Mouse (Mus musculus) midbrain, embryonic 14.5 days (tissue): ENCODE results near the gene Rnf123. TPM values are rescaled to one million over a fixed set of nuclear protein-coding genes. Genes with fewer than 3 reads are reported as not detected.
A peak's percentile ranks its signal among the peaks of the same experiment; 100 is the strongest.

Experiments
- ATAC-seq: fragments of 200-750 bp; cut with Nextera tagmentation; 2 replicates; pipeline ENCODE4 v1.8.0; 2017; ENCODE audit warnings: moderate number of reproducible peaks, moderate library complexity; ENCODE audit not compliant: low FRiP score, low TSS enrichment
- DNase-seq: peaks from one replicate; pipeline ENCODE4 v3.0.0-alpha.2; 2015
- H3K27ac ChIP-seq: fragments of 300-500 bp; sonication (generic); replicated peaks from 2 replicates; pipeline ENCODE4 v1.5.1; 2014; ENCODE audit warnings: mild to moderate bottlenecking, low read depth, low read length, moderate library complexity
- H3K27me3 ChIP-seq: fragments of 300-500 bp; sonication (generic); 2 replicates; pipeline ENCODE4 v1.6.1; 2014; ENCODE audit warnings: low read length, control low read depth, mixed read lengths; ENCODE audit not compliant: control insufficient read depth, insufficient read depth
- H3K36me3 ChIP-seq: fragments of 300-500 bp; sonication (generic); 2 replicates; pipeline ENCODE4 v1.6.1; 2014; ENCODE audit warnings: low read length, control low read depth; ENCODE audit not compliant: control insufficient read depth, insufficient read depth
- H3K4me1 ChIP-seq: fragments of 300-500 bp; sonication (generic); 2 replicates; pipeline ENCODE4 v1.6.1; 2014; ENCODE audit warnings: mild to moderate bottlenecking, antibody characterized with exemption, low read length, control low read depth; ENCODE audit not compliant: control insufficient read depth, insufficient read depth
- H3K4me2 ChIP-seq: fragments of 300-500 bp; sonication (generic); 2 replicates; pipeline ENCODE4 v1.6.1; 2014; ENCODE audit warnings: mild to moderate bottlenecking, low read length, moderate library complexity
- H3K4me3 ChIP-seq: fragments of 300-500 bp; sonication (generic); replicated peaks from 2 replicates; pipeline ENCODE4 v1.5.1; 2014; ENCODE audit warnings: low read depth, low read length
- H3K9ac ChIP-seq: fragments of 300-500 bp; sonication (generic); replicated peaks from 2 replicates; pipeline ENCODE4 v1.6.1; 2014; ENCODE audit warnings: mild to moderate bottlenecking, low read length, moderate library complexity
- H3K9me3 ChIP-seq: fragments of 300-500 bp; sonication (generic); 2 replicates; pipeline ENCODE4 v1.6.1; 2016; ENCODE audit warnings: low read length, control low read depth, mixed read lengths; ENCODE audit not compliant: control insufficient read depth
- WGBS: fragments of 180-500 bp; shearing (Covaris S2); extraction: QIAGEN DNeasy Blood & Tissue Kit; methylation state at CpG from one replicate; pipeline ENCODE4 v1.1.7; 2014; 5-methylcytosine and 5-hydroxymethylcytosine counted together
- polyA plus RNA-seq: library from polyadenylated mRNA; unstranded; fragments of >200 nt; fragmentation: Nextera tagmentation; extraction: Ambion mirVana; gene quantifications from 2 replicates; pipeline ENCODE4 v1.2.1, GENCODE M21; 2014

Rnf123 gene
- polyA plus RNA-seq, 1 experiment from 2014 or later = 54.8 TPM

DNA sequence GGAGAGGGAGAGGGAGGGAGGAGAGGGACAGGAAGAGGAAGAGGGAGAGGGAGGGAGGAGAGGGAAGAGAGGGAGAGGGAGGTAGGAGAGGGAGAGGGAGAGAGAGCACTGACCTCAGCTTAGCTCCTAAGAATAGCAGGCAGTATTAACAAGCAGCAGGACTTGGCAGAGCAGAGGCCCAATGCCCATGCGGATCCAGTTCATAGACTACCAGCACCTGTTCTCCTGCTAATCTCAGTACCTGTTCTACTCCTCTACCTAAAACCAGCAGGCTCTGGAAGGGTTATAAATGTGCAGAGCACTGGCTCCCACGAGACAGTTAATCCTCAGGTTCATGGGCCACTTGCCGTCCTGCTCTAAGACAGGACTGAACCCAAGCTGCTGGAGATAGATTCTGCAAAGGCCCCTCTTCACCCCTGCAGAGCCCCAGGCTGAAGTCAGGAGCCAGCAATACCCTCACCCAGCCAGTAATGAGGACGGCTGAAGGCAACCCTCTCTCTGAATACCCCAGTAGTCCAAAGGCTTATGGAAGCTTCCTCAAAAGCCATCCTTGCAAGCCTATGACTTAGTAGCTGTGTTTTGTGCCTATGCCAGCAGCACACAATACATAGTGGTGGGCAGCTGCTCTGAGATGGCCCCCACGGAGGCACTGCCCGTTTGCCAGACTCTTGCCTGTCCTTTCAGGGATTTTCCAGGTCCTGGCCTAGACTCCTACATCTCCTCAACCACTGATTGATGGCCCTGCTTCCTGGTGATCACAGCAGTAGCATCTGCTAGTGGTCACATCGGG, 9.8 kb downstream of the Rnf123 start:
- H3K9ac ChIP-seq = 0 out of 2 replicates have a peak overlapping the region, but pooled peaks have one; percentile 16
- no peak overlapping the region for H3K4me2 ChIP-seq
- peaks cover 34% of the 10 kb centered on the region for H3K36me3 ChIP-seq
- DNase-seq = no peak
- peaks cover 6% of the 10 kb centered on the region for H3K4me1 ChIP-seq
- no peak overlapping the region for H3K27ac ChIP-seq
- H3K9me3 ChIP-seq = no peaks in the 10 kb centered on the region
- 68% methylated on average over 7 of the region's 7 CpGs for WGBS
- no peak overlapping the region for H3K4me3 ChIP-seq
- ATAC-seq = no peak
- H3K27me3 ChIP-seq = no peaks in the 10 kb centered on the region

- no peaks in the 10 kb centered on the region for H3K27me3 ChIP-seq
- no peak for DNase-seq
- peaks cover 34% of the 10 kb centered on the region for H3K36me3 ChIP-seq
- no peak overlapping the region for H3K27ac ChIP-seq
- no peak overlapping the region for H3K4me2 ChIP-seq
- no peak overlapping the region for H3K4me3 ChIP-seq
- 60% methylated on average over 9 of the region's 9 CpGs for WGBS
- no peaks in the 10 kb centered on the region for H3K9me3 ChIP-seq
- H3K4me1 ChIP-seq = no peaks in the 10 kb centered on the region
- no peak overlapping the region for H3K9ac ChIP-seq
- ATAC-seq = no peak
These were observed 10.6 kb downstream of the Rnf123 start for GRCm38 (mm10) chr9:108072481-108072924.

DNA sequence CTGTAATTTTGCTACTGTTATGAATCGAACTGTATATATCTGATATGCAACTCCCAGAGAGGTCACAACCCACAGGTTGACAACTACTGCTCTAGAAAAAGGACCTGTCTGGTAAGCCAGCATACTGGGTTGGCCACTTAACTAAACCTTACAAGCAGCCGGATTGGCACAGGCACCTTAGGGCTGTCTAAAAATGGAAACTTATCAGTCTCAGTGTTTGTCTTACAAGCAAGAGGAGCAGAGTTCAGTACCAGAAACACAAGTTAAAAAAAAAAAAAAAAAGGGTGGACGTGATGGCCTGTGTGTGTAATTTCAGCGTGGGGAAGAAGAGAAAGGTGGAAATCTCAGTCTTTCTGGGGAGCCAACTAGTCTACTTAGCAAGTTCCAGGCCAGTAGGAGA, 11.3 kb downstream of the Rnf123 start:
- no peak overlapping the region for H3K27ac ChIP-seq
- WGBS = 90% methylated on average over 4 of the region's 4 CpGs
- H3K4me2 ChIP-seq = no peak overlapping the region
- H3K36me3 ChIP-seq = peaks cover 33% of the 10 kb centered on the region
- H3K9me3 ChIP-seq = no peaks in the 10 kb centered on the region
- no peak overlapping the region for H3K4me3 ChIP-seq
- H3K9ac ChIP-seq = no peak overlapping the region
- no peak for ATAC-seq
- H3K4me1 ChIP-seq = no peaks in the 10 kb centered on the region
- DNase-seq = no peak
- no peaks in the 10 kb centered on the region for H3K27me3 ChIP-seq

DNA sequence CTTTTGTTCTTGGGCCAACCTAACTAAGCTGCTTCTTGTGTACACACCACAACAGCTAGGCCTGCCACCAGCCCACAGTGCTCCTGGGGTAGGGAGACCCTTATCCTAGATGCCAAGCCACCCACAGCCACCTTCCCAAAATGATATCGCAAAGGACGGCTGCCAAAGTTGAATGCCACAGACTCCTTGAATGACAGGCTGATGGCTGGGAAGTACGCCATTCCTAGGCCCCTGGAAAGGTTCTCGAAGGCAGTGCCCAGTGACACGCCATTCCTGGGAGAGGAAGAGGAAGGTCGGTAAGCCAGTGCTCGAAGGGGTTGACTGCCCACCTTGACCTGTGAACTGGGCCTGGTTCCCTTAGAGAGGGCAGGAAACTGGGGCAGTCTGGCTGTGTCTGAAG, 13.6 kb downstream of the Rnf123 start:
- WGBS = 90% methylated on average over 7 of the region's 7 CpGs
- peaks cover 39% of the 10 kb centered on the region for H3K36me3 ChIP-seq
- H3K9ac ChIP-seq = no peak overlapping the region
- H3K9me3 ChIP-seq = no peaks in the 10 kb centered on the region
- DNase-seq (no peak), ATAC-seq (no peak)
- no peak overlapping the region for H3K4me2 ChIP-seq
- H3K27ac ChIP-seq = no peak overlapping the region
- H3K4me3 ChIP-seq = no peak overlapping the region
- no peaks in the 10 kb centered on the region for H3K4me1 ChIP-seq
- H3K27me3 ChIP-seq = no peaks in the 10 kb centered on the region

- Histone ChIP-seq H3K36me3 (peaks cover 42% of the 10 kb centered on the region), H3K4me2 (no peak overlapping the region), H3K27ac (no peak overlapping the region), H3K27me3 (no peaks in the 10 kb centered on the region), H3K9ac (no peak overlapping the region), H3K4me3 (no peak overlapping the region), H3K9me3 (no peaks in the 10 kb centered on the region), H3K4me1 (no peaks in the 10 kb centered on the region)
- 87% methylated on average over 9 of the region's 9 CpGs for WGBS
- ATAC-seq = no peak
- no peak for DNase-seq
These were observed 14.1 kb downstream of the Rnf123 start for GRCm38 (mm10) chr9:108069007-108069406.

DNA sequence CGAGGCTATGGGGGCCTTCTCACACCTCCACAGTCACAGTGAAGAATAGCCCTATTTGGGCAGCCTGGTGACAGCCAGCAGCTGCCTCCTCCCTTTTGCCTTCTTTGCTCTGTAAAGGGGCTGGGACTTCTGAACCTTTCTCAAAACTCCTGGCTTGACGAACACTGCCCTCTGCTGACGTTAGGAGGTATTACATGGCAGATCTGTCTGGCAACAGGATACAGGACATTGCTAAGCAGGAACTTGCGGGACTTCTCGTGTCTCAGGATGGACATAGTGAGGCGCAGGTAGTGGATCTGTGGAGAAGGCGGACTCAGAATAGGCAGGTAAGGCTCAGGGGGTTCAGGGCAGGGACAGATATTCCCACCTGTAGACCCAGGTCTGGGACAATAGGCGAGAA, 15.2 kb downstream of the Rnf123 start:
- 0 out of 2 replicates have a peak, but pooled peaks have one; percentile 32 for ATAC-seq
- H3K9ac ChIP-seq = no peak overlapping the region
- H3K4me3 ChIP-seq = no peak overlapping the region
- no peak overlapping the region for H3K27ac ChIP-seq
- 22% methylated on average over 8 of the region's 8 CpGs for WGBS
- no peak overlapping the region for H3K4me2 ChIP-seq
- H3K27me3 ChIP-seq = no peaks in the 10 kb centered on the region
- H3K4me1 ChIP-seq = no peaks in the 10 kb centered on the region
- no peaks in the 10 kb centered on the region for H3K9me3 ChIP-seq
- H3K36me3 ChIP-seq = peaks cover 47% of the 10 kb centered on the region
- DNase-seq = peak; percentile 92

GRCm38 (mm10) chr9:108067199-108067598, 15.9 kb downstream of the Rnf123 start:
- no peak overlapping the region for H3K9ac ChIP-seq
- H3K27me3 ChIP-seq = no peaks in the 10 kb centered on the region
- no peaks in the 10 kb centered on the region for H3K9me3 ChIP-seq
- no peak overlapping the region for H3K4me2 ChIP-seq
- no peak overlapping the region for H3K4me3 ChIP-seq
- DNase-seq (no peak), ATAC-seq (no peak)
- WGBS = 85% methylated on average over 7 of the region's 7 CpGs
- peaks cover 54% of the 10 kb centered on the region for H3K36me3 ChIP-seq
- no peak overlapping the region for H3K27ac ChIP-seq
- H3K4me1 ChIP-seq = no peaks in the 10 kb centered on the region

DNA sequence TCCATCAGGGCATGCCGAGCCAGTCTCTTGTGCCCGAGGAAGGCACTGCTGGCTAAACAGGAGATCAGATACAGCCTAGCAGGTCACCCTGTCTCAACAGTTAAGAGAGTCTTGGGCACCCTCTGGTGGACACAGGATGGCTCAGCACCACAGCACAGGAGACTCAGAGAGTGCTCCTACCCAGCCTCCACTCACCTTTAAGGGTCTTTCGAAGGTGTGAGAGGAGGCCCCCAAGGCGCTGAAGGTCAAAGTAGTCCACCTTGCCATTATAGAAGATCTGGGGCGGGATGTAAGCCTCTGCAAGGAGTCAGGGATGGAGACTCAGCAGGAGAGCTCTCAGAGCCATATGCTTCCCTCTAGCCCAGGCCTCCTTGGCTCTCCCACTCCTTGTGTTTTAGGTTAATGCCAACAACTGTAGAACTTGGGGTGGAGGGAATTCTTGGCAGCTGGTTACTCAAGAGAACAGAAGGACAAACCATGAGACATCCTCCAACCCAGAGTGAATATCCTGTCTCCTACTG, 17.6 kb downstream of the Rnf123 start:
- peak; percentile 84 for DNase-seq
- Histone ChIP-seq H3K9ac (no peak overlapping the region), H3K27me3 (no peaks in the 10 kb centered on the region), H3K4me1 (no peaks in the 10 kb centered on the region), H3K4me2 (no peak overlapping the region), H3K36me3 (peaks cover 59% of the 10 kb centered on the region), H3K4me3 (no peak overlapping the region), H3K27ac (no peak overlapping the region), H3K9me3 (no peaks in the 10 kb centered on the region)
- ATAC-seq = peak; percentile 62; the same call in 1 of the 2 replicates
- WGBS = 54% methylated on average over 5 of the region's 5 CpGs

GRCm38 (mm10) chr9:108063361-108063760, 19.8 kb downstream of the Rnf123 start:
- H3K9ac ChIP-seq = no peak overlapping the region
- H3K4me1 ChIP-seq = no peaks in the 10 kb centered on the region
- no peak overlapping the region for H3K27ac ChIP-seq
- no peak for DNase-seq
- 90% methylated on average over 12 of the region's 12 CpGs for WGBS
- H3K27me3 ChIP-seq = no peaks in the 10 kb centered on the region
- no peaks in the 10 kb centered on the region for H3K9me3 ChIP-seq
- H3K4me2 ChIP-seq = no peak overlapping the region
- no peak overlapping the region for H3K4me3 ChIP-seq
- ATAC-seq = no peak
- H3K36me3 ChIP-seq = peaks cover 59% of the 10 kb centered on the region
